Mouse (Mus musculus): ENCODE measurements around the gene Ccnd3.
A peak's percentile ranks its signal among the peaks of the same experiment; 100 is the strongest.

Gene Ccnd3

GRCm38 (mm10) chr17:47545861-47546331, 41.0 kb downstream of the Ccnd3 start:
- no peak for DNase-seq (ENCODE audit: low read depth, low spot score)

- no peak for DNase-seq (ENCODE audit: low read depth, low spot score)
Observed at GRCm38 (mm10) chr17:47551049-47551448, 46.2 kb downstream of the Ccnd3 start.

- no peak for DNase-seq (ENCODE audit: low read depth, low spot score)
Observed at GRCm38 (mm10) chr17:47552994-47553393, 48.1 kb downstream of the Ccnd3 start.

GRCm38 (mm10) chr17:47554621-47555020, 49.8 kb downstream of the Ccnd3 start:
- DNase-seq (ENCODE audit: low read depth, low spot score), result no peak

GRCm38 (mm10) chr17:47557179-47557578, 52.3 kb downstream of the Ccnd3 start:
- DNase-seq (ENCODE audit: low read depth, low spot score), result no peak

GRCm38 (mm10) chr17:47559726-47560125, 54.9 kb downstream of the Ccnd3 start:
- no peak for DNase-seq (ENCODE audit: low read depth, low spot score)

- DNase-seq (ENCODE audit: low read depth, low spot score), result no peak
Observed at GRCm38 (mm10) chr17:47562875-47563274, 58.0 kb downstream of the Ccnd3 start.

- DNase-seq (ENCODE audit: low read depth, low spot score), result no peak
Observed at GRCm38 (mm10) chr17:47564612-47565011, 59.8 kb downstream of the Ccnd3 start.

- peak; percentile 60 for DNase-seq (ENCODE audit: low read depth, low spot score)
Observed at GRCm38 (mm10) chr17:47566133-47566532, 61.3 kb downstream of the Ccnd3 start.

- DNase-seq (ENCODE audit: low read depth, low spot score), result no peak
Observed at GRCm38 (mm10) chr17:47567271-47567670, 62.4 kb downstream of the Ccnd3 start.

- no peak for DNase-seq (ENCODE audit: low read depth, low spot score)
Observed at GRCm38 (mm10) chr17:47568389-47568788, 63.5 kb downstream of the Ccnd3 start.

- DNase-seq (ENCODE audit: low read depth, low spot score), result no peak
Observed at GRCm38 (mm10) chr17:47568951-47569527, 64.2 kb downstream of the Ccnd3 start.

- peak; percentile 57 for DNase-seq (ENCODE audit: low read depth, low spot score)
Observed at GRCm38 (mm10) chr17:47571621-47572020, 66.8 kb downstream of the Ccnd3 start.

- no peak for DNase-seq (ENCODE audit: low read depth, low spot score)
Observed at GRCm38 (mm10) chr17:47572436-47572835, 67.6 kb downstream of the Ccnd3 start.

GRCm38 (mm10) chr17:47574028-47574427, 69.2 kb downstream of the Ccnd3 start:
- no peak for DNase-seq (ENCODE audit: low read depth, low spot score)

GRCm38 (mm10) chr17:47574830-47575229, 70.0 kb downstream of the Ccnd3 start:
- no peak for DNase-seq (ENCODE audit: low read depth, low spot score)

GRCm38 (mm10) chr17:47578655-47579054, 73.8 kb downstream of the Ccnd3 start:
- no peak for DNase-seq (ENCODE audit: low read depth, low spot score)

- no peak for DNase-seq (ENCODE audit: low read depth, low spot score)
Observed at GRCm38 (mm10) chr17:47580962-47581361, 76.1 kb downstream of the Ccnd3 start.

GRCm38 (mm10) chr17:47588517-47588916, 83.7 kb downstream of the Ccnd3 start:
- no peak for DNase-seq (ENCODE audit: low read depth, low spot score)

- no peak for DNase-seq (ENCODE audit: low read depth, low spot score)
Observed at GRCm38 (mm10) chr17:47591073-47591472, 86.2 kb downstream of the Ccnd3 start.

GRCm38 (mm10) chr17:47593215-47593853, 88.5 kb downstream of the Ccnd3 start:
- DNase-seq (ENCODE audit: low read depth, low spot score), result peak; percentile 75

- no peak for DNase-seq (ENCODE audit: low read depth, low spot score)
Observed at GRCm38 (mm10) chr17:47593854-47594182, 89.0 kb downstream of the Ccnd3 start.

GRCm38 (mm10) chr17:47594183-47594968, 89.5 kb downstream of the Ccnd3 start:
- DNase-seq (ENCODE audit: low read depth, low spot score), result no peak
